Mouse (Mus musculus): Measurements from ENCODE around the gene Optn.

GRCm38 (mm10) chr2:5025162-5025733 lies 38.6 kb downstream of the Optn start:
- TF ChIP-seq CTCF (IDR thresholded peaks at IDR 0.05; ENCODE audit: low read depth, low read length) (peak; percentile 59), POLR2A (IDR thresholded peaks at IDR 0.05; ENCODE audit: insufficient read depth, low read length) (no peak), EP300 (IDR thresholded peaks at IDR 0.05; ENCODE audit: insufficient read depth, low read depth, low read length) (no peak)

All from ES-Bruce4 (cell line).